Mouse (Mus musculus) spleen, postnatal 10 days (tissue): ENCODE data around the gene Slc25a33.
"Not testable (repeated sequence)": the region's sequence is repeated elsewhere in the genome, so short reads cannot be mapped to it uniquely, and the experiment has no call there.

Experiments used
- DNase-seq, 2 experiments: peaks; one replicate each; pipeline ENCODE4 v3.0.0; 2021 to 2022; ENCODE audit warnings: low spot score in 2 of 2

Slc25a33 gene

GRCm38 (mm10) chr4:149759517-149759916 is 14.6 kb downstream of the Slc25a33 start:
- no peak for DNase-seq

- DNase-seq = no peak
Observed at GRCm38 (mm10) chr4:149758423-149758822, 15.7 kb downstream of the Slc25a33 start.

GRCm38 (mm10) chr4:149756546-149756945 is 17.5 kb downstream of the Slc25a33 start:
- not testable (repeated sequence) for DNase-seq

GRCm38 (mm10) chr4:149752836-149753235 is 21.2 kb downstream of the Slc25a33 start:
- no peak for DNase-seq

GRCm38 (mm10) chr4:149752124-149752799 is 21.8 kb downstream of the Slc25a33 start:
- peak in 1 of 2 experiments; percentile 58 for DNase-seq

GRCm38 (mm10) chr4:149750671-149751070 is 23.4 kb downstream of the Slc25a33 start:
- DNase-seq = no peak

GRCm38 (mm10) chr4:149749663-149750015 is 24.4 kb downstream of the Slc25a33 start:
- DNase-seq = not testable (repeated sequence)

- DNase-seq = no peak
Observed at GRCm38 (mm10) chr4:149749003-149749662, 24.9 kb downstream of the Slc25a33 start.

GRCm38 (mm10) chr4:149744119-149744518 is 30.0 kb downstream of the Slc25a33 start:
- no peak for DNase-seq

- no peak for DNase-seq
Observed at GRCm38 (mm10) chr4:149742011-149742530, 32.0 kb downstream of the Slc25a33 start.

- no peak for DNase-seq
Observed at GRCm38 (mm10) chr4:149740301-149740700, 33.8 kb downstream of the Slc25a33 start.

GRCm38 (mm10) chr4:149739478-149739877 is 34.6 kb downstream of the Slc25a33 start:
- no peak for DNase-seq

- peak; percentile 90 to 97 for DNase-seq
Observed at GRCm38 (mm10) chr4:149737383-149738324, 36.4 kb downstream of the Slc25a33 start, which contains the start of gene Tmem201. TSS of gene Tmem201 (minus strand) at chr4:149738044.

GRCm38 (mm10) chr4:149736581-149736980 is 37.5 kb downstream of the Slc25a33 start:
- DNase-seq = no peak

GRCm38 (mm10) chr4:149735624-149736250 is 38.3 kb downstream of the Slc25a33 start:
- DNase-seq = no peak

- DNase-seq = no peak
Observed at GRCm38 (mm10) chr4:149734730-149735475, 39.2 kb downstream of the Slc25a33 start.

- no peak for DNase-seq
Observed at GRCm38 (mm10) chr4:149734246-149734645, 39.8 kb downstream of the Slc25a33 start.

GRCm38 (mm10) chr4:149733748-149734147 is 40.3 kb downstream of the Slc25a33 start:
- DNase-seq = no peak

GRCm38 (mm10) chr4:149732800-149733199 is 41.3 kb downstream of the Slc25a33 start:
- DNase-seq = no peak

- no peak for DNase-seq
Observed at GRCm38 (mm10) chr4:149732313-149732712, 41.8 kb downstream of the Slc25a33 start.

- no peak for DNase-seq
Observed at GRCm38 (mm10) chr4:149730827-149731226, 43.2 kb downstream of the Slc25a33 start.
